Mouse (Mus musculus): ENCODE results near the gene C1ql1. TPM values are rescaled to one million over a fixed set of nuclear protein-coding genes. Genes with fewer than 3 reads are reported as not detected.
A peak's percentile ranks its signal among the peaks of the same experiment; 100 is the strongest.

The C1ql1 gene
- total RNA-seq, 2 experiments from 2014 or later: 20.7 to 25.2 TPM

GRCm38 (mm10) chr11:102918077-102918476 is 28.4 kb downstream of the C1ql1 start:
- intact Hi-C loops (cut with DNase I): no loop called here
- no peak for DNase-seq (ENCODE audit: low spot score in 2 of 2)

GRCm38 (mm10) chr11:102915380-102915779 is 31.1 kb downstream of the C1ql1 start:
- intact Hi-C loops (cut with DNase I): no loop called here
- no peak for DNase-seq (ENCODE audit: low spot score in 2 of 2)

GRCm38 (mm10) chr11:102911376-102911775 is 35.1 kb downstream of the C1ql1 start:
- intact Hi-C loops (cut with DNase I): no loop called here
- DNase-seq (ENCODE audit: low spot score in 2 of 2): peak in 1 of 2 experiments; percentile 22

- intact Hi-C loops (cut with DNase I): loop anchor here (5.0 kb wide), 1 partner anchor 154 kb away; no protein-coding TSS in a partner anchor
- no peak for DNase-seq (ENCODE audit: low spot score in 2 of 2)
Observed at GRCm38 (mm10) chr11:102903654-102904053, 42.8 kb downstream of the C1ql1 start.

- intact Hi-C loops (cut with DNase I): loop anchor here (5.0 kb wide), 1 partner anchor 155 kb away; no protein-coding TSS in a partner anchor
- DNase-seq (ENCODE audit: low spot score in 2 of 2): no peak
Observed at GRCm38 (mm10) chr11:102902107-102902506, 44.4 kb downstream of the C1ql1 start.

- DNase-seq (ENCODE audit: low spot score in 2 of 2): no peak
- intact Hi-C loops (cut with DNase I): loop anchor here (1.0 to 5.0 kb wide), 2 partner anchors 92 to 156 kb away; no protein-coding TSS in a partner anchor
Observed at GRCm38 (mm10) chr11:102901199-102901598, 45.3 kb downstream of the C1ql1 start.

- DNase-seq (ENCODE audit: low spot score in 2 of 2): peak; percentile 80 to 87
- intact Hi-C loops (cut with DNase I): loop anchor here (1.0 to 5.0 kb wide), 2 partner anchors 93 to 157 kb away; no protein-coding TSS in a partner anchor
Observed at GRCm38 (mm10) chr11:102900763-102901162, 45.7 kb downstream of the C1ql1 start, which contains the start of gene Gfap. TSS of gene Gfap (minus strand) at chr11:102900912.

GRCm38 (mm10) chr11:102898408-102898807 is 48.1 kb downstream of the C1ql1 start:
- DNase-seq (ENCODE audit: low spot score in 2 of 2): peak in 1 of 2 experiments; percentile 62

GRCm38 (mm10) chr11:102896641-102897040 is 49.8 kb downstream of the C1ql1 start:
- DNase-seq (ENCODE audit: low spot score in 2 of 2): no peak
- intact Hi-C loops (cut with DNase I): no loop called here

More at GRCm38 (mm10) chr11:102898408-102898807, 48.1 kb downstream of the C1ql1 start:
- intact Hi-C loops (cut with DNase I): no loop called here

GRCm38 (mm10) chr11:102895779-102896178 is 50.7 kb downstream of the C1ql1 start:
- DNase-seq (ENCODE audit: low spot score in 2 of 2): no peak
- intact Hi-C loops (cut with DNase I): no loop called here

GRCm38 (mm10) chr11:102894716-102895115 is 51.8 kb downstream of the C1ql1 start:
- intact Hi-C loops (cut with DNase I): no loop called here
- no peak for DNase-seq (ENCODE audit: low spot score in 2 of 2)

GRCm38 (mm10) chr11:102893015-102893651 is 53.4 kb downstream of the C1ql1 start:
- DNase-seq (ENCODE audit: low spot score in 2 of 2): peak; percentile 49 to 76
- intact Hi-C loops (cut with DNase I): no loop called here

- DNase-seq (ENCODE audit: low spot score in 2 of 2): no peak
- intact Hi-C loops (cut with DNase I): no loop called here
Observed at GRCm38 (mm10) chr11:102890096-102890495, 56.4 kb downstream of the C1ql1 start.

Other genes with a start within 250 kb of the C1ql1 start
- gene Ccdc43, start 248.9 kb downstream of the C1ql1 start, total RNA-seq (2021): 10 to 100 TPM; 24.0 to 30.1 TPM
- gene Adam11, start 185.2 kb downstream of the C1ql1 start, total RNA-seq (2021): 100 to 1,000 TPM; 117 to 129 TPM
- 10 to 100 TPM; 12.9 to 13.0 TPM for gene Gjc1, start 127.0 kb downstream of the C1ql1 start, total RNA-seq (2021)
- gene Higd1b, start 110.8 kb downstream of the C1ql1 start, total RNA-seq (2021): 1 to 10 TPM; 8.2 to 9.3 TPM
- gene Eftud2, start 65.7 kb downstream of the C1ql1 start, total RNA-seq (2021): 100 to 1,000 TPM; 111 to 113 TPM
- 1 to 10 TPM; 2.0 to 2.1 TPM for gene Ccdc103, start 65.5 kb downstream of the C1ql1 start, total RNA-seq (2021)
- under 1 TPM; 0.22 to 0.36 TPM for gene Fam187a, start 61.5 kb downstream of the C1ql1 start, total RNA-seq (2021)
- gene Gfap, start 45.8 kb downstream of the C1ql1 start, total RNA-seq (2021): 100 to 1,000 TPM in 1 of 2 experiments, 10 to 100 TPM in 1; 96.5 to 141 TPM
- under 1 TPM; 0.57 to 0.93 TPM for gene Kif18b, start 21.6 kb downstream of the C1ql1 start, total RNA-seq (2021)
- 100 to 1,000 TPM; 105 to 107 TPM for gene Nmt1, start 81.5 kb upstream of the C1ql1 start, total RNA-seq (2021)
- gene Dcakd, start 81.6 kb upstream of the C1ql1 start, total RNA-seq (2021): 10 to 100 TPM; 90.2 to 93.2 TPM
- gene Plcd3, start 155.0 kb upstream of the C1ql1 start, total RNA-seq (2021): 10 to 100 TPM; 14.1 to 14.7 TPM
- 10 to 100 TPM; 71.3 to 71.5 TPM for gene Acbd4, start 155.0 kb upstream of the C1ql1 start, total RNA-seq (2021)
- 10 to 100 TPM; 43.7 to 45.4 TPM for gene Hexim1, start 169.5 kb upstream of the C1ql1 start, total RNA-seq (2021)
- gene Hexim2, start 185.7 kb upstream of the C1ql1 start, total RNA-seq (2021): 10 to 100 TPM; 15.4 TPM
- gene Fmnl1, start 224.4 kb upstream of the C1ql1 start, total RNA-seq (2021): 100 to 1,000 TPM; 132 to 143 TPM